Mouse (Mus musculus): ENCODE results near the gene Cbarp. TPM values are rescaled to one million over a fixed set of nuclear protein-coding genes. Genes with fewer than 3 reads are reported as not detected.

Gene Cbarp
- polyA plus RNA-seq, 1 experiment from 2014 or later = 53.9 TPM

DNA sequence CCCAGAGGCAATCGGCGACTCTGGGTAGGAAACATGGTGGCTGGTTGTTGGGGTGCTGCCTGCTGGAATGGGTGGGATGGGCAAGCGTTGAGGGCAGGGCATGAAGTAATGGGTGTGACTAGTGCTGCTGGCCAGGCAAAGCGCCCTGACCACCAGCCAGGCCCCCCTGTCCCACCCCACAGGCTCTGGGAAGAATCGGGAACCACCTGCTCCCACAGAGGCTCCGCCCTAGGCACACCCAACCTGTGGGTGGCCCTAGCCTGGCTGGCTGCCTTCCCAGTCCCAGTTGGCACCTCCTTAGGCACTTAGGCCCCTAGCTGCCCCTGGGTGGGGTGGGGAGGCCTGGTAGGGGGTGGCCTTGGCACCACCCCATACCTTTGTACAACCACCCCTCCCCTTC lies 5.3 kb upstream of the Cbarp start:
- Histone ChIP-seq H3K9me3 (no peaks in the 10 kb centered on the region), H3K4me1 (replicated peaks) (peaks cover 62% of the 10 kb centered on the region), H3K4me2 (no peak overlapping the region), H3K4me3 (0 out of 2 replicates have a peak overlapping the region, but pooled peaks have one; percentile 4), H3K27me3 (no peaks in the 10 kb centered on the region), H3K27ac (replicated peaks) (0 out of 2 replicates have a peak overlapping the region, but pooled peaks have one; percentile 15), H3K9ac (peak overlapping the region; percentile 100), H3K36me3 (peaks cover 34% of the 10 kb centered on the region)
- 85% methylated on average over 6 of the region's 6 CpGs for WGBS
- ATAC-seq (ENCODE audit: low read depth) = no peak

DNA sequence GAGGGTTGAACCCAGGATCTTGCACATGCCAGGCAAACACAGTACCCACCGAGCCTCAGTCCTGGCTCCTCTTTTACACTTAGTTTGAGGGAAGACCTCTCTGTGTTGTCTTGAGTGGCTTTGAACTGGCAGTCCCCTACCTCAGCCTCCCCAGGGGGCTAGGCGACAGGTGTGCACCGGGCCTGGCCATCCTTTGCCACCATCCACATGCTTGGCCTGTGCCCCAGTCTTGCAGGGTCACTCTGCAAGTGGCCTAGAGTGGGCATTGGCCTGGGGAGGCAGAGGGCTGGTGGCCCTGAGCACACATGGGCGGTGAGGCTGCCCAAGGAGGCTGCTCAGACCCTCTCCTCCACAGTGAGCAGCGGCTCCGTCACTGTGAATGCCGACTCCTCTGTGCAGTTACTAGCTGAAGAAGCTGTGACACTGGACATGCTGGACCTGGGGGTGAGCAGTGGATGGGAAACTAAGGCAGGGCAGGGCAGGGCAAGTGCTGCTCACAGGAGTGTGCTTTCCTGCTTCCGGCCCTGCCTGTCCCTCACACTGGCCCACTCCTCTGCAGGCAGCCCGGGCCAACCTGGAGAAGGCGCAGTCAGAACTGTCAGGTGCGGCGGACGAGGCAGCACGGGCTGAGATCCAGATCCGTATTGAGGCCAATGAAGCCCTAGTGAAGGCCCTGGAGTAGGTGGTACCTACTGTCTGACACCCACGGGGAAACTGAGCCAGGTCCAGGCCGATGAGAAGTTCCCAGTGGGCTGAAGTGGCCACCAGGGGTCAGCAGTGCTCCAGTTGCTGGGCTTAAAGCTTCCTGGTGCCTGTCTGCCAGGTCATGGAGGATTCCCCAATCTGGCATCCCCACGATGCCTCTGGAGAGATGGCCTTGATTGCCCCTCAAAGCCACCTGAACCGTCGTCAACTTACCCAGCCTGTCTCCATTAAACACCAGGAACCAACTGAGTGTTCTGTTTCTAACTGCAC lies 4.5 kb upstream of the Cbarp start:
- 0 out of 2 replicates have a peak overlapping the region, but pooled peaks have one; percentile 15 for H3K27ac ChIP-seq (replicated peaks)

DNA sequence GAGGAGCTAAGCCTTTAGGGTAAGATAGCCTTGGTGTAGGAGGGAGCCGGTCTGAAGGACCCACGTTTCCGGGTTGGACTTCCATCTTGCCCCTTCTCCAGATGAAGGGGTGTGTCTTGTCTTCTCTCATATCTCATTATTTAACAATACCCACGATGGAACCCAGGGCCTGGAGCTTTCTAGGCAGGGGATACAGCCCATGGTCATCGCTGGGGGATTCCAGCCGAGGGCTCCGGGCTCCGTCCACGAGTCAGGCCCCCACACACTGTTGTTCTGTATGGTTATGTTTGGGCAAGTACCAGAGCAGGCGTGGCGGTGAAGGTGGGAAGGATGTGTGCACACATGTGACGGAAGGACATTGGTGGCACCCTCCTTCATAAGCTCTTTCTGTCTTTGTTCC lies 3.5 kb upstream of the Cbarp start:
- 91% methylated on average over 12 of the region's 12 CpGs for WGBS
- Histone ChIP-seq H3K9me3 (no peaks in the 10 kb centered on the region), H3K4me1 (replicated peaks) (peaks cover 75% of the 10 kb centered on the region), H3K4me3 (no peak overlapping the region), H3K4me2 (0 out of 2 replicates have a peak overlapping the region, but pooled peaks have one; percentile 93), H3K27me3 (no peaks in the 10 kb centered on the region), H3K27ac (replicated peaks) (no peak overlapping the region), H3K9ac (peak overlapping the region; percentile 22; the same call in 1 of the 2 replicates), H3K36me3 (peaks cover 34% of the 10 kb centered on the region)
- no peak for ATAC-seq (ENCODE audit: low read depth)

More for the DNA sequence above, 4.5 kb upstream of the Cbarp start:
- ATAC-seq (ENCODE audit: low read depth) = no peak
- Histone ChIP-seq H3K4me2 (no peak overlapping the region), H3K4me3 (0 out of 2 replicates have a peak overlapping the region, but pooled peaks have one; percentile 4), H3K4me1 (replicated peaks) (peaks cover 67% of the 10 kb centered on the region), H3K36me3 (peaks cover 34% of the 10 kb centered on the region), H3K9me3 (no peaks in the 10 kb centered on the region), H3K27me3 (no peaks in the 10 kb centered on the region), H3K9ac (peak overlapping the region; percentile 100)
- WGBS = 71% methylated on average over 20 of the region's 20 CpGs

DNA sequence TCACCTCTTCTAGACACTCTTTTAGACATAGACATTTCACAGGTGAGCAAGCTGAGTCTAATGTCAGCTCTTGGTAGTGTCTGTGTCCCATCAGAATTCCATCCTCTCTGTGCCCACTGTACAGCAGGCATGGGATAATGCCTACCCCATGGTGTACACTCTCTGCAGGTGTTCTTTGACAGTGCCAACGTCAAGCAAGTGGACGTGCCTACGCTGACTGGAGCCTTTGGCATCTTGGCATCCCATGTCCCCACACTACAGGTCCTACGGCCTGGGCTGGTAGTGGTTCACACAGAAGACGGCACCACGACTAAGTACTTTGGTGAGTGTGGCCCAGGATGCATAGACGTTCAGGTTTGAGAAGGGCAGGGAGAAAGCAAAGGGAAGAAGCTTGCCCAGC lies 3.0 kb upstream of the Cbarp start:
- Histone ChIP-seq H3K4me3 (0 out of 2 replicates have a peak overlapping the region, but pooled peaks have one; percentile 67), H3K9ac (0 out of 2 replicates have a peak overlapping the region, but pooled peaks have one; percentile 22), H3K9me3 (no peaks in the 10 kb centered on the region), H3K36me3 (peaks cover 34% of the 10 kb centered on the region), H3K27ac (replicated peaks) (no peak overlapping the region), H3K27me3 (no peaks in the 10 kb centered on the region), H3K4me2 (peak overlapping the region; percentile 93), H3K4me1 (replicated peaks) (peaks cover 75% of the 10 kb centered on the region)
- no peak for ATAC-seq (ENCODE audit: low read depth)
- WGBS = 94% methylated on average over 7 of the region's 7 CpGs

DNA sequence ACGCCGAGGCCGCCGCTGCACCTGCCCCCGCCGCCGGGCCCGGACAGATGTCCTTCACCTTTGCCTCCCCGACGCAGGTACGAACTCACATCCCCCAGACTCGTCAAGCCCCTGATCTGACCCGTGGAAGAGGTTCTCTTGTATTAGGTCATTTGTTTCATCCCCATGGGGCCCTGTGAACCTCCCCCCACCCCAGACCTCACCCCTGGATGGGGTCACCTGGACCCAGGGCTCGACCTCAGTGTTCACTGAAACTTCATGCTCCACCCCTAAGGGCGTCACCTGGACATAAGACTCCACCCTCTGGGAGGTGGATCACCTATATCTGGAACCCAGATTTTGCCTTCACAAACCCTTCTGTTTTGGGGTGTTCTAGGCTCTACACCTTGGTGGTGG lies 1.9 kb upstream of the Cbarp start:
- peak overlapping the region; percentile 93 for H3K4me2 ChIP-seq
- WGBS = 0% methylated on average over 15 of the region's 15 CpGs
- ATAC-seq (ENCODE audit: low read depth) = no peak
- peak overlapping the region; percentile 86 for H3K9ac ChIP-seq
- peak overlapping the region; percentile 67 for H3K4me3 ChIP-seq
- no peaks in the 10 kb centered on the region for H3K27me3 ChIP-seq
- H3K36me3 ChIP-seq = peaks cover 34% of the 10 kb centered on the region
- peak overlapping the region; percentile 90 for H3K27ac ChIP-seq (replicated peaks)
- peaks cover 80% of the 10 kb centered on the region for H3K4me1 ChIP-seq (replicated peaks)
- H3K9me3 ChIP-seq = no peaks in the 10 kb centered on the region

DNA sequence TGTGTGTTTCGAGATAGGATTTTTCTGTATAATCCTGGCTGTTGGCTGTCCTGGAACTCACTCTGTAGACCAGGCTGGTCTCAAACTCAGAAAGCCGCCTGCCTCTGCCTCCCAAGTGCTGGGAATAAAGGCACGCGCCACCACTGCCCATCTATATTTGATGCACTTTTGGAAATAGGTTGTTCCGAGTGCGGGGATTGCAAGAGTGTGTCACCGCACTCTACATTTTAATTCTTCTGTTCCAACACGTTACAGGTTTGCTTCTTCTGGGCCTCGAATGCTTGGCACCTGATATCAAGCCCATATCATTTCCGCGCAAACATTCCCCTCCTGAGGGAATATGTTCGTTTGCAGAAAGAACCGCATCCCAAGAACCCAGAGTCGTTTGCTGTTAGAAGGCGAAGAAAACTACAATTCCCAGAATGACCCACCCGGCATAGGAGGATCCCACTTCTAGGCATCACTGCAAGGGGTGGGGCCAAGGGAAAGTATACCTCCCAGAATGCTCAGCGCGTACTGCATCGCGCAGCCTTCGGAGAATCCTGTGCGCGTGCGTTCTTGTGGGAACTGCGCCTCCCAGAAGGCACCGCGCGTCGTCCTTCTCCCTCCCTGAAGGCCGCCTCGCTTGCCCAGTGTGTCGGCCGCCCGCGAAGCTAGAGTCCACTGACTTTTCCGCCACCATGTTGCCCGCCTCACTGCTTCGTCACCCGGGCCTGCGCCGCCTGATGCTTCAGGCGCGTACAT lies 1.3 kb upstream of the Cbarp start:
- Histone ChIP-seq H3K4me1 (replicated peaks) (peaks cover 80% of the 10 kb centered on the region), H3K9me3 (no peaks in the 10 kb centered on the region), H3K27ac (replicated peaks) (peak overlapping the region; percentile 90), H3K36me3 (peaks cover 34% of the 10 kb centered on the region), H3K27me3 (peaks cover 3% of the 10 kb centered on the region; the same call in 1 of the 2 replicates), H3K4me2 (peak overlapping the region; percentile 93), H3K9ac (peak overlapping the region; percentile 86), H3K4me3 (peak overlapping the region; percentile 67)
- ATAC-seq (ENCODE audit: low read depth) = peak; percentile 88
- WGBS = under 1% methylated on average over 43 of the region's 43 CpGs

DNA sequence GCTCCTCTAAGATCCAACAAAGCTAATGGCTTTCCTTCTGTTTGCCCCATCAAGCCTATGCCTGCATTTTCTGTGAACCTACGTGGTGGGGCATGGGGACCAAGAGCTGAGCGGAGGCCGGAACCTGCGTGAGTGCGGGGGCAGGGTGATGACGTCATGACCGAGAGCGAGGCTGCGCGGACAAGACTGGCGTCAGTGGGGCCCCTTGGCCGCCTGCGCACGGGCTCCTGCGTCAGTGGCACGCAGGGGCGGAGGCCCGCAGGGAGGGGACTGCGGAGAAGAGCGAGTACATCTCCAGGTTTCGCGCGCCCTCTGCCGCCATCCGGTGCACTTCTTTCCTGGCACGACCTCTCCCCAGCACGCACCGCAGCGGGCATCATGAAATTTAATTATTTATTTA lies 608 bp upstream of the Cbarp start:
- WGBS = under 1% methylated on average over 29 of the region's 29 CpGs
- H3K27ac ChIP-seq (replicated peaks) = peak overlapping the region; percentile 90
- H3K9ac ChIP-seq = peak overlapping the region; percentile 64
- H3K4me1 ChIP-seq (replicated peaks) = peaks cover 81% of the 10 kb centered on the region
- peaks cover 8% of the 10 kb centered on the region for H3K27me3 ChIP-seq
- peaks cover 28% of the 10 kb centered on the region for H3K36me3 ChIP-seq
- peak overlapping the region; percentile 93 for H3K4me2 ChIP-seq
- no peaks in the 10 kb centered on the region for H3K9me3 ChIP-seq
- H3K4me3 ChIP-seq = peak overlapping the region; percentile 67
- peak; percentile 52 for ATAC-seq (ENCODE audit: low read depth)

DNA sequence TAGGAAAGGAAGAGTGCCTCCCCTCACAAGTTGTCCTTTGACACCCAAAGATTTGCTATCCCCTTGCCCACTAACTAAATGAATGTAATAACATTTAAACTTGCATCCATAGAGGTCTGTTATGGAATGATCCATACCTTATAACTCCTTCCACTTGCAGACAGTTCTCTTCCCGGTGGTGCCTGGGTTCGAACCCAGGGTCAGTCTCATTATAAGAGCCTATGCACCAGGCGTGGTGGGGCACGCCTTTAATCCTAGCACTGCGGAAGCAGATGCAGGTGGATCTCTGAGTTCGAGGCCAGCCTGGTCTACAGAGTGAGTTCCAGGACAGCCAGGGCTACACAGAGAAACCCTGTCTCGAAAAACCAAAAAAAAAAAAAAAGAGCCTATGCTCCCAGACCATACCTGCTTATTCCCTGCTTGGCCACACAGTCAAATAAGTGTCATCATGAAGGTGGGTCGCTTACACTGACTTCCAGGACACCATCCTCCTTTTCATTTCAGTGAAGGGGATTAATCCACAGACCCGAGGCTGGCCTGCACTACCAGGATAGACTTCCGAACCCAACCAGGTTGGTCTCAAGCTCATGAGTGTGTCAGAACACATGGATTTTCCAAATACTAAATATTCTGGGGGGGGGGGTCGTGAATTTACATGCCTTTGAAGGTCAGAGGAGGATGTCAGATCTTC lies 515 bp downstream of the Cbarp start:
- Histone ChIP-seq H3K27me3 (peaks cover 17% of the 10 kb centered on the region), H3K27ac (replicated peaks) (peak overlapping the region; percentile 97), H3K9me3 (no peaks in the 10 kb centered on the region), H3K9ac (no peak overlapping the region), H3K4me1 (replicated peaks) (peaks cover 72% of the 10 kb centered on the region), H3K36me3 (peaks cover 28% of the 10 kb centered on the region), H3K4me2 (peak overlapping the region; percentile 93; the same call in 1 of the 2 replicates), H3K4me3 (peak overlapping the region; percentile 83; the same call in 1 of the 2 replicates)
- WGBS = 74% methylated on average over 11 of the region's 11 CpGs
- ATAC-seq (ENCODE audit: low read depth) = no peak

DNA sequence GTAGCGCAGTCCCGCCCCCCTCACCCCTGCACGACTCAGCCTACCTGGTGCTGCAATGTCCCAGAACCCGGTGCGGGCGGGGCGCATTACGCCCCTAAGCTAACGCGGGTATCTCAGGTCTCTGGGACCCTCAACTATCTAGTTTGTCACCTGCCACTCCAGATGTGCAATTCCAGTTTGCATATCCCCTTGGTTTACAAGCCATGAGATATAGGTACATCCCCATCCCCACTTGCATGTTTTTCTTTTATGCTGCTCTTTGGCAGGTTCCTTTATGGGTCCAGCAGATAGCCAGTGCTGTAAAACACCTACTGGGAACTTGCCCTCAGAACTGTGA lies 1.2 kb downstream of the Cbarp start:
- Histone ChIP-seq H3K36me3 (peaks cover 28% of the 10 kb centered on the region), H3K4me2 (peak overlapping the region; percentile 92), H3K9me3 (no peaks in the 10 kb centered on the region), H3K27ac (replicated peaks) (peak overlapping the region; percentile 97), H3K9ac (peak overlapping the region; percentile 97), H3K27me3 (peaks cover 17% of the 10 kb centered on the region), H3K4me3 (peak overlapping the region; percentile 83), H3K4me1 (replicated peaks) (peaks cover 68% of the 10 kb centered on the region)
- WGBS = 0% methylated on average over 10 of the region's 10 CpGs
- no peak for ATAC-seq (ENCODE audit: low read depth)

DNA sequence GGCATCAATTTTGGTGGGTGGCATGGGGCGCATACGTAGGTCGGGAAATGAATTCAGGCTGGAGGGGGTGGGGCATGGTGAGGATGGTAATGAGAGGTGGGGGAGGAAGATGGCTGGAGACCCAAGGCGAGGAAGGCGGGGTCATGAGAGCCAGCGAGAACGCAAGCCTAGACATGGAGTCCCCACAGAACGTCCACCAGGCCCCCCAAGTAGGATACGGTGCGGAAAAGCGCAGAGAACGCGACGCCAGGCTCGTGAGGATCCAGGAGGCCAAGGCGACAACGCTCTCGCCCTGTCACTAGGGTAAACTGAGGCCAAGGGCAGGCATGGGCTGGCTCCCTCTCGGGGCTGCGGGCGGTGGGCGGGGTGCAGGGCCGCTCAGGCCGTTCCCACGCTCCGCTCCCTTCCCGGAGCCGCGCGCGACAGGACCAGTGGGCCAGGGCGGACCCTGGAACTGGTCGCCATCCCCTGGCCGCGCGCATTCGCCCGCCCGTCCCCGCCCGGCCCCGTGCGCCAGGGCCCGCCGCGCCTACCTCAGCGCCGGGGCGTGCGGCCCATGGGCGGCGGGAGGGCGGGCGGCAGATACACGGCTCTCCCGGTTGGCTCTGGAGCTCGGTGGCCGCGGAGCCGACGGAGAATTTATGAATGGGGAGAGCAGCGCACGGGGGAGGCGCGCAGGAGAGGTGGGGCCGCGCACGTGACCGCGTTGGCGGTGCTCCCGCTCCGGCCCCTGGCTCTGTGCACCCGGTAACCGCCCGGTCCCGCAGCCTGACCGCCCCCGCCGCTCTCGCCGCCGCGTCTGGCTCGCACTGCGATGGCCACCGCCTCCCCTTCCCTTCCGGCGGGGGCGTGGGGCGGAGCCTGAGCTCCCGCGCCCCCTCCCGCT lies 1.8 kb downstream of the Cbarp start, which contains the start of gene Atp5d:
Gene Atp5d, plus strand, starts transcription at position 80 of the 886 bp plus-strand sequence.
- no peaks in the 10 kb centered on the region for H3K9me3 ChIP-seq
- H3K4me1 ChIP-seq (replicated peaks) = peaks cover 63% of the 10 kb centered on the region
- H3K4me2 ChIP-seq = peak within 1 kb of the TSS; percentile 92
- peak within 1 kb of the TSS; percentile 97 for H3K27ac ChIP-seq (replicated peaks)
- H3K27me3 ChIP-seq = peaks cover 17% of the 10 kb centered on the region
- ATAC-seq (ENCODE audit: low read depth) = peak; percentile 6; the same call in 1 of the 2 replicates
- peak within 1 kb of the TSS; percentile 97 for H3K9ac ChIP-seq
- under 1% methylated on average over 70 of the region's 94 CpGs for WGBS
- peak within 1 kb of the TSS; percentile 83 for H3K4me3 ChIP-seq
- H3K36me3 ChIP-seq = peaks cover 28% of the 10 kb centered on the region
